Mouse (Mus musculus): ENCODE results near the gene 3110082J24Rik.
"Not testable (repeated sequence)": the region's sequence is repeated elsewhere in the genome, so short reads cannot be mapped to it uniquely, and the experiment has no call there.

The 3110082J24Rik gene

GRCm38 (mm10) chr5:30071677-30072076, 34.2 kb downstream of the 3110082J24Rik start:
- no peak for DNase-seq

DNA sequence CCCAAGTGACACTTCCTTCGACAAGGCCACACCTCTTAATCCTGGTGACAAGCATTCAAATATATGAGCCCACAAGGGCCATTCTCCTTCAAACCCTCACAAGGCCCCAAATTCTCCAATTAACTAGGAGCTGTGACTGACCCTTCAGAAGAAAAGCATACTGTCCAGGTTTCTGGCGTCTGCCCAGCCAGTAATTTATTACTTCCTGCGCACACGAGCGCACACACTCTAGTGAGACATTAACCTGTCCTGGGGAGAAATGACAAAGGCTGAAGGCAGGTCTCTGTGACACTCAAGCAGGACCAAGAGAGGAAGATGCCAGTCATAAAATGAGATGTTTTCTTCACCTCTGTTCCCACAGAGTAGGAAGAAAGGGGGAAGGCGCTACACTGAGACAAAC, 38.2 kb downstream of the 3110082J24Rik start:
- DNase-seq = no peak

DNA sequence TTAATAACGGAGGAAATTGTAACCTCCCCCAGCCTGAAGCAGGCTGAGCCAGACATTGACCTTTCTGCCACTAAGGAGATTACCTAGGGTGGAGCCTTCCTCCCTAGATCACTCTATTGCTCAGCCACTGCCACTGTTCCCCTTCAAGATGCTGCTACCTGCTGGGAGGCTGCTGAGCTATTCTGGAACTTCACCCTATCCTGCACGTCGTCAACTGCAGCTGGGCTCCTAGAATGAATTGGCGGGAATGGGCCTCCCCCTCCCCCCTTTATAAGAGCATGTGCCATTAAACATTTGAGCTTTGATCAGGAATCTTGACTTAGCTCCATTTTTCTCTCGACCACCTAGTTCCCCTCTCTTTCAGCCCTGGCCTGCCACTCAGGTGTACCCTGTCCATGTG, 46.3 kb downstream of the 3110082J24Rik start:
- DNase-seq = not testable (repeated sequence)

- DNase-seq = no peak
Measured at GRCm38 (mm10) chr5:30058216-30058731, 47.6 kb downstream of the 3110082J24Rik start.

Measured in cerebellum, postnatal 25 days (tissue).